Mouse (Mus musculus) hindbrain, embryonic 12.5 days (tissue): Measurements from ENCODE around the gene Uox. TPM values are rescaled to one million over a fixed set of nuclear protein-coding genes. Genes with fewer than 3 reads are reported as not detected.

Source experiments
- ATAC-seq: fragments of 200-750 bp; cut with Nextera tagmentation; 2 replicates; pipeline ENCODE4 v1.8.0; 2017; ENCODE audit warnings: moderate TSS enrichment; ENCODE audit not compliant: low FRiP score
- H3K27ac ChIP-seq: fragments of 300-500 bp; sonication (generic); 2 replicates; pipeline ENCODE4 v1.5.1; 2016; ENCODE audit warnings: mild to moderate bottlenecking
- H3K27me3 ChIP-seq: fragments of 300-500 bp; sonication (generic); 2 replicates; pipeline ENCODE4 v1.6.1; 2016; ENCODE audit warnings: mild to moderate bottlenecking
- H3K36me3 ChIP-seq: fragments of 300-500 bp; sonication (generic); 2 replicates; pipeline ENCODE4 v1.6.1; 2016; ENCODE audit warnings: mild to moderate bottlenecking
- H3K4me1 ChIP-seq: fragments of 300-500 bp; sonication (generic); 2 replicates; pipeline ENCODE4 v1.6.1; 2016
- H3K4me2 ChIP-seq: fragments of 300-500 bp; sonication (generic); replicated peaks from 2 replicates; pipeline ENCODE4 v1.6.1; 2016; ENCODE audit warnings: mild to moderate bottlenecking
- H3K4me3 ChIP-seq: fragments of 300-500 bp; sonication (generic); 2 replicates; pipeline ENCODE4 v1.5.1; 2016; ENCODE audit warnings: mild to moderate bottlenecking
- H3K9ac ChIP-seq: fragments of 300-500 bp; sonication (generic); 2 replicates; pipeline ENCODE4 v1.6.1; 2016; ENCODE audit warnings: mild to moderate bottlenecking, moderate library complexity
- H3K9me3 ChIP-seq: fragments of 300-500 bp; sonication (generic); replicated peaks from 2 replicates; pipeline ENCODE4 v1.6.1; 2016; ENCODE audit warnings: mild to moderate bottlenecking
- WGBS: fragments of 180-500 bp; shearing (Covaris S2); methylation state at CpG from one replicate; pipeline ENCODE4 v1.1.7; 2016; 5-methylcytosine and 5-hydroxymethylcytosine counted together
- polyA plus RNA-seq: library from polyadenylated mRNA; unstranded; fragments of >200 nt; fragmentation: Nextera tagmentation; extraction: Ambion mirVana; gene quantifications from 2 replicates; pipeline ENCODE4 v1.2.1, GENCODE M21; 2016

Gene Uox
- polyA plus RNA-seq, 1 experiment from 2014 or later, result not detected

GRCm38 (mm10) chr3:146564268-146565064, 5.8 kb upstream of the Uox start:
- H3K4me2 ChIP-seq, result peak overlapping the region; percentile 17; the same call in 1 of the 2 replicates
- H3K27me3 ChIP-seq, result no peaks in the 10 kb centered on the region; the same call in 1 of the 2 replicates
- no peak overlapping the region for H3K9ac ChIP-seq
- peak; percentile 64; the same call in 1 of the 2 replicates for ATAC-seq
- WGBS, result 33% methylated on average over 14 of the region's 14 CpGs
- H3K27ac ChIP-seq, result no peak overlapping the region
- no peak overlapping the region for H3K4me3 ChIP-seq
- no peaks in the 10 kb centered on the region for H3K4me1 ChIP-seq
- H3K36me3 ChIP-seq, result no peaks in the 10 kb centered on the region
- no peaks in the 10 kb centered on the region for H3K9me3 ChIP-seq

GRCm38 (mm10) chr3:146565065-146565411, 5.2 kb upstream of the Uox start:
- Histone ChIP-seq H3K27ac (no peak overlapping the region), H3K4me3 (no peak overlapping the region), H3K9me3 (no peaks in the 10 kb centered on the region), H3K36me3 (no peaks in the 10 kb centered on the region), H3K9ac (no peak overlapping the region), H3K4me2 (no peak overlapping the region), H3K4me1 (no peaks in the 10 kb centered on the region), H3K27me3 (no peaks in the 10 kb centered on the region; the same call in 1 of the 2 replicates)
- 86% methylated on average over 1 of the region's 1 CpGs for WGBS
- ATAC-seq, result no peak

- Histone ChIP-seq H3K4me1 (no peaks in the 10 kb centered on the region), H3K9ac (no peak overlapping the region), H3K36me3 (no peaks in the 10 kb centered on the region), H3K27me3 (no peaks in the 10 kb centered on the region; the same call in 1 of the 2 replicates), H3K4me3 (no peak overlapping the region), H3K9me3 (no peaks in the 10 kb centered on the region), H3K4me2 (no peak overlapping the region), H3K27ac (no peak overlapping the region)
- no peak for ATAC-seq
- WGBS, result 78% methylated on average over 7 of the region's 7 CpGs
These were observed 2.9 kb upstream of the Uox start for GRCm38 (mm10) chr3:146567366-146567765.

GRCm38 (mm10) chr3:146567884-146568530, 2.2 kb upstream of the Uox start:
- 79% methylated on average over 9 of the region's 9 CpGs for WGBS
- Histone ChIP-seq H3K4me1 (no peaks in the 10 kb centered on the region), H3K36me3 (no peaks in the 10 kb centered on the region), H3K9ac (no peak overlapping the region), H3K9me3 (no peaks in the 10 kb centered on the region), H3K4me3 (no peak overlapping the region), H3K27ac (no peak overlapping the region), H3K4me2 (no peak overlapping the region), H3K27me3 (no peaks in the 10 kb centered on the region)
- ATAC-seq, result no peak

GRCm38 (mm10) chr3:146569594-146569993, 632 bp upstream of the Uox start:
- no peak overlapping the region for H3K4me3 ChIP-seq
- no peaks in the 10 kb centered on the region for H3K9me3 ChIP-seq
- H3K27me3 ChIP-seq, result no peaks in the 10 kb centered on the region
- WGBS, result 92% methylated on average over 3 of the region's 3 CpGs
- no peaks in the 10 kb centered on the region for H3K36me3 ChIP-seq
- H3K9ac ChIP-seq, result no peak overlapping the region
- H3K4me2 ChIP-seq, result no peak overlapping the region
- no peak for ATAC-seq
- no peaks in the 10 kb centered on the region for H3K4me1 ChIP-seq
- H3K27ac ChIP-seq, result no peak overlapping the region

- Histone ChIP-seq H3K4me1 (no peaks in the 10 kb centered on the region), H3K9me3 (no peaks in the 10 kb centered on the region), H3K27me3 (no peaks in the 10 kb centered on the region), H3K4me2 (no peak overlapping the region), H3K4me3 (no peak overlapping the region), H3K36me3 (no peaks in the 10 kb centered on the region), H3K9ac (no peak overlapping the region), H3K27ac (no peak overlapping the region)
- ATAC-seq, result no peak
- WGBS, result 81% methylated on average over 6 of the region's 6 CpGs
These were observed 713 bp downstream of the Uox start for GRCm38 (mm10) chr3:146570939-146571338.

- 79% methylated on average over 1 of the region's 1 CpGs for WGBS
- H3K27me3 ChIP-seq, result no peaks in the 10 kb centered on the region
- H3K9me3 ChIP-seq, result no peaks in the 10 kb centered on the region
- no peaks in the 10 kb centered on the region for H3K36me3 ChIP-seq
- H3K4me3 ChIP-seq, result no peak overlapping the region
- no peaks in the 10 kb centered on the region for H3K4me1 ChIP-seq
- no peak overlapping the region for H3K4me2 ChIP-seq
- no peak for ATAC-seq
- H3K27ac ChIP-seq, result no peak overlapping the region
- H3K9ac ChIP-seq, result no peak overlapping the region
These were observed 1.1 kb downstream of the Uox start for GRCm38 (mm10) chr3:146571341-146571740.

GRCm38 (mm10) chr3:146577591-146577990, 7.4 kb downstream of the Uox start:
- no peaks in the 10 kb centered on the region for H3K4me1 ChIP-seq
- no peak for ATAC-seq
- no peak overlapping the region for H3K4me2 ChIP-seq
- no peak overlapping the region for H3K27ac ChIP-seq
- H3K27me3 ChIP-seq, result no peaks in the 10 kb centered on the region
- no peak overlapping the region for H3K4me3 ChIP-seq
- 70% methylated on average over 2 of the region's 2 CpGs for WGBS
- no peak overlapping the region for H3K9ac ChIP-seq
- H3K9me3 ChIP-seq, result no peaks in the 10 kb centered on the region
- no peaks in the 10 kb centered on the region for H3K36me3 ChIP-seq

- Histone ChIP-seq H3K36me3 (no peaks in the 10 kb centered on the region), H3K27ac (no peak overlapping the region), H3K27me3 (no peaks in the 10 kb centered on the region), H3K9me3 (no peaks in the 10 kb centered on the region), H3K4me1 (no peaks in the 10 kb centered on the region), H3K9ac (no peak overlapping the region), H3K4me2 (no peak overlapping the region), H3K4me3 (no peak overlapping the region)
- 85% methylated on average over 3 of the region's 3 CpGs for WGBS
- no peak for ATAC-seq
These were observed 10.0 kb downstream of the Uox start for GRCm38 (mm10) chr3:146580039-146580729.

GRCm38 (mm10) chr3:146583478-146583877, 13.3 kb downstream of the Uox start:
- Histone ChIP-seq H3K27me3 (no peaks in the 10 kb centered on the region), H3K4me2 (no peak overlapping the region), H3K4me3 (no peak overlapping the region), H3K4me1 (no peaks in the 10 kb centered on the region), H3K36me3 (no peaks in the 10 kb centered on the region), H3K9ac (no peak overlapping the region), H3K9me3 (no peaks in the 10 kb centered on the region), H3K27ac (no peak overlapping the region)
- ATAC-seq, result no peak
- 87% methylated on average over 4 of the region's 4 CpGs for WGBS

- Histone ChIP-seq H3K9ac (no peak overlapping the region), H3K4me1 (no peaks in the 10 kb centered on the region), H3K4me3 (no peak overlapping the region), H3K27me3 (no peaks in the 10 kb centered on the region), H3K27ac (no peak overlapping the region), H3K36me3 (no peaks in the 10 kb centered on the region), H3K4me2 (no peak overlapping the region), H3K9me3 (no peaks in the 10 kb centered on the region)
- ATAC-seq, result no peak
- 73% methylated on average over 5 of the region's 5 CpGs for WGBS
These were observed 13.7 kb downstream of the Uox start for GRCm38 (mm10) chr3:146583908-146584307.

GRCm38 (mm10) chr3:146586616-146587015, 16.4 kb downstream of the Uox start:
- no peak overlapping the region for H3K4me2 ChIP-seq
- no peaks in the 10 kb centered on the region for H3K4me1 ChIP-seq
- no peak for ATAC-seq
- H3K9me3 ChIP-seq, result no peaks in the 10 kb centered on the region
- no peaks in the 10 kb centered on the region for H3K36me3 ChIP-seq
- H3K27ac ChIP-seq, result no peak overlapping the region
- WGBS, result 96% methylated on average over 14 of the region's 14 CpGs
- no peaks in the 10 kb centered on the region for H3K27me3 ChIP-seq
- no peak overlapping the region for H3K9ac ChIP-seq
- no peak overlapping the region for H3K4me3 ChIP-seq
